Mouse (Mus musculus) thymus, postnatal 10 days (tissue): Measurements from ENCODE around the gene Tmem255a.

Experiments
- DNase-seq, 2 experiments: peaks; one replicate each; pipeline ENCODE4 v3.0.0; 2021; ENCODE audit warnings: low spot score in 2 of 2

Tmem255a gene

GRCm38 (mm10) chrX:38166064-38166463 lies 86.2 kb downstream of the Tmem255a start:
- DNase-seq, result no peak

- DNase-seq, result no peak
Measured at GRCm38 (mm10) chrX:38165315-38165714, 86.9 kb downstream of the Tmem255a start.

- no peak for DNase-seq
Measured at GRCm38 (mm10) chrX:38159097-38159496, 93.1 kb downstream of the Tmem255a start.
